Mouse (Mus musculus): ENCODE measurements around the gene Map7d1.

- TF ChIP-seq CTCF (IDR thresholded peaks at IDR 0.05; ENCODE audit: insufficient read depth, low read depth, low read length) = no peak
- no peak for TF ChIP-seq POLR2A (IDR thresholded peaks at IDR 0.05; ENCODE audit: insufficient read depth, low read depth, low read length)
Measured at GRCm38 (mm10) chr4:126261675-126262074, 5.5 kb upstream of the Map7d1 start.

Data from olfactory bulb, adult 2 months (tissue).